Mouse (Mus musculus) stomach, postnatal 0 days (tissue): ENCODE measurements around the gene Thop1. TPM values are rescaled to one million over a fixed set of nuclear protein-coding genes. Genes with fewer than 3 reads are reported as not detected.

ENCODE experiments used
- ATAC-seq: fragments of 200-750 bp; cut with Nextera tagmentation; 2 replicates; pipeline ENCODE4 v1.8.0; 2017; ENCODE audit not compliant: low FRiP score, low TSS enrichment
- DNase-seq: peaks from one replicate; pipeline ENCODE4 v3.0.0-alpha.2; 2016; ENCODE audit warnings: low spot score
- H3K27ac ChIP-seq: fragments of 300-500 bp; sonication (generic); replicated peaks from 2 replicates; pipeline ENCODE4 v1.5.1; 2014; ENCODE audit warnings: mild to moderate bottlenecking, control low read depth
- H3K27me3 ChIP-seq: fragments of 300-500 bp; sonication (generic); 2 replicates; pipeline ENCODE4 v1.6.1; 2014; ENCODE audit warnings: low read length; ENCODE audit not compliant: control insufficient read depth, insufficient read depth
- H3K36me3 ChIP-seq: fragments of 300-500 bp; sonication (generic); 2 replicates; pipeline ENCODE4 v1.6.1; 2014; ENCODE audit warnings: low read length, mixed read lengths; ENCODE audit not compliant: control insufficient read depth, insufficient read depth
- H3K4me1 ChIP-seq: fragments of 300-500 bp; sonication (generic); replicated peaks from 2 replicates; pipeline ENCODE4 v1.6.1; 2014; ENCODE audit warnings: antibody characterized with exemption; ENCODE audit not compliant: control insufficient read depth, insufficient read depth
- H3K4me2 ChIP-seq: fragments of 300-500 bp; sonication (generic); replicated peaks from 2 replicates; pipeline ENCODE4 v1.6.1; 2014; ENCODE audit warnings: low read depth, mild to moderate bottlenecking, control low read depth, moderate library complexity
- H3K4me3 ChIP-seq: fragments of 300-500 bp; sonication (generic); 2 replicates; pipeline ENCODE4 v1.5.1; 2014; ENCODE audit warnings: low read depth, low read length, control low read depth
- H3K9ac ChIP-seq: fragments of 300-500 bp; sonication (generic); 2 replicates; pipeline ENCODE4 v1.6.1; 2014; ENCODE audit warnings: mild to moderate bottlenecking, low read length, control low read depth, mixed read lengths
- H3K9me3 ChIP-seq: fragments of 300-500 bp; sonication (generic); 2 replicates; pipeline ENCODE4 v1.6.1; 2016; ENCODE audit warnings: low read length; ENCODE audit not compliant: control insufficient read depth
- CTCF ChIP-seq: IDR thresholded peaks from 2 replicates; pipeline ENCODE4 v1.5.1; 2016; ENCODE audit warnings: antibody characterized with exemption, low read depth, mild to moderate bottlenecking, moderate library complexity
- EP300 ChIP-seq: optimal IDR thresholded peaks from 2 replicates; pipeline ENCODE3; 2016; ENCODE audit warnings: antibody characterized with exemption
- WGBS: fragments of 180-500 bp; shearing (Covaris S2); extraction: QIAGEN DNeasy Blood & Tissue Kit; methylation state at CpG from one replicate; pipeline ENCODE4 v1.1.7; 2014; 5-methylcytosine and 5-hydroxymethylcytosine counted together
- polyA plus RNA-seq: library from polyadenylated mRNA; unstranded; fragments of >200 nt; fragmentation: Nextera tagmentation; extraction: Ambion mirVana; gene quantifications from 2 replicates; pipeline ENCODE4 v1.2.1, GENCODE M21; 2015

Thop1 gene
- polyA plus RNA-seq, result 77.2 and 83.8 TPM in 2 replicates

- peak within 1 kb of the TSS; percentile 93 for H3K4me2 ChIP-seq
- H3K36me3 ChIP-seq, result peaks cover 6% of the 10 kb centered on the region; the same call in 1 of the 2 replicates
- no peaks in the 10 kb centered on the region for H3K27me3 ChIP-seq
- H3K4me1 ChIP-seq, result no peaks in the 10 kb centered on the region; the same call in 1 of the 2 replicates
- WGBS, result under 1% methylated on average over 35 of the region's 35 CpGs
- H3K4me3 ChIP-seq, result peak within 1 kb of the TSS; percentile 61
- peak within 1 kb of the TSS; percentile 67; the same call in 1 of the 2 replicates for H3K27ac ChIP-seq
- peak; percentile 99 for DNase-seq
- no peaks in the 10 kb centered on the region for H3K9me3 ChIP-seq
- peak; percentile 93 for ATAC-seq
- H3K9ac ChIP-seq, result peak within 1 kb of the TSS; percentile 70
- TF ChIP-seq EP300 (no peak), CTCF (no peak)
Observed at GRCm38 (mm10) chr10:81069836-81070235, at the start of gene Thop1. Gene Thop1, plus strand, starts transcription at chr10:81070035.

DNA sequence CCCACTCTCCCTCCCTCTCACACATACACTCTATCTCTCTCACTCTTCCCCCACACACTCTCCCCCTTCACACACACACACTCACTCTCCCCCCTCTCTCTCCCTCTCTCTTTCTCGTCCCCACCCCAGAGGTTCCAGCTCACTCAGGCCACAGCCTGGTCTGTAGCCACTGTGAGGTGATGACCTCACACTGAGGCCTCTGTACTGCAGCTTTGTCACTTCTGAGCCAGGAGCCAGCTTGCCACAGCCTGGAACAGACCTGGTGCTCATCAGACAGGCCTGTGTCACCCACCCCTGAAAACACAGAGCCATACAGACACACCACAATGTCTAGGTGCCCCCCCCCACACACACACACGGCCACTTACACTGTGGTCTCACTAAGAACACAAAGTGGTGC lies 49.6 kb upstream of the Thop1 start:
- WGBS, result 73% methylated on average over 2 of the region's 2 CpGs
- TF ChIP-seq CTCF, result no peak
- no peak for TF ChIP-seq EP300

GRCm38 (mm10) chr10:81021547-81022110 lies 48.2 kb upstream of the Thop1 start:
- no peak for TF ChIP-seq EP300
- TF ChIP-seq CTCF, result no peak
- no peak for ATAC-seq
- DNase-seq, result no peak
- Histone ChIP-seq H3K4me1 (no peaks in the 10 kb centered on the region), H3K4me2 (no peak overlapping the region), H3K27ac (no peak overlapping the region), H3K9me3 (no peaks in the 10 kb centered on the region), H3K27me3 (0 out of 2 replicates have a peak, but pooled peaks cover 3% of the 10 kb centered on the region), H3K36me3 (no peaks in the 10 kb centered on the region), H3K4me3 (no peak overlapping the region), H3K9ac (no peak overlapping the region)
- 13% methylated on average over 26 of the region's 26 CpGs for WGBS

More for the DNA sequence above, 49.6 kb upstream of the Thop1 start:
- H3K27me3 ChIP-seq, result 0 out of 2 replicates have a peak, but pooled peaks cover 3% of the 10 kb centered on the region
- H3K9me3 ChIP-seq, result no peaks in the 10 kb centered on the region
- no peaks in the 10 kb centered on the region for H3K4me1 ChIP-seq
- no peaks in the 10 kb centered on the region for H3K36me3 ChIP-seq
- H3K9ac ChIP-seq, result no peak overlapping the region
- no peak overlapping the region for H3K4me3 ChIP-seq
- ATAC-seq (no peak), DNase-seq (no peak)
- H3K4me2 ChIP-seq, result no peak overlapping the region
- no peak overlapping the region for H3K27ac ChIP-seq

- Histone ChIP-seq H3K9me3 (no peaks in the 10 kb centered on the region), H3K27me3 (0 out of 2 replicates have a peak, but pooled peaks cover 3% of the 10 kb centered on the region), H3K4me1 (no peaks in the 10 kb centered on the region), H3K4me3 (no peak overlapping the region), H3K36me3 (no peaks in the 10 kb centered on the region), H3K9ac (no peak overlapping the region), H3K4me2 (no peak overlapping the region), H3K27ac (no peak overlapping the region)
- TF ChIP-seq EP300 (no peak), CTCF (peak; percentile 49)
- ATAC-seq (no peak), DNase-seq (no peak)
- WGBS, result 68% methylated on average over 8 of the region's 8 CpGs
Observed at GRCm38 (mm10) chr10:81022744-81023143, 47.1 kb upstream of the Thop1 start.

GRCm38 (mm10) chr10:81024346-81024937 lies 45.4 kb upstream of the Thop1 start:
- no peak overlapping the region for H3K4me2 ChIP-seq
- WGBS, result 62% methylated on average over 5 of the region's 5 CpGs

More at GRCm38 (mm10) chr10:81024346-81024937, 45.4 kb upstream of the Thop1 start:
- Histone ChIP-seq H3K4me3 (no peak overlapping the region), H3K9ac (no peak overlapping the region), H3K36me3 (no peaks in the 10 kb centered on the region), H3K27me3 (0 out of 2 replicates have a peak, but pooled peaks cover 3% of the 10 kb centered on the region), H3K4me1 (no peaks in the 10 kb centered on the region), H3K9me3 (no peaks in the 10 kb centered on the region), H3K27ac (no peak overlapping the region)
- TF ChIP-seq CTCF, result no peak
- no peak for TF ChIP-seq EP300
- no peak for DNase-seq
- no peak for ATAC-seq
